Mouse (Mus musculus): ENCODE data around the gene Rpl22l1. TPM values are rescaled to one million over a fixed set of nuclear protein-coding genes. Genes with fewer than 3 reads are reported as not detected.
A peak's percentile ranks its signal among the peaks of the same experiment; 100 is the strongest.

Gene Rpl22l1
- polyA plus RNA-seq, 1 experiment: 242 TPM

DNA sequence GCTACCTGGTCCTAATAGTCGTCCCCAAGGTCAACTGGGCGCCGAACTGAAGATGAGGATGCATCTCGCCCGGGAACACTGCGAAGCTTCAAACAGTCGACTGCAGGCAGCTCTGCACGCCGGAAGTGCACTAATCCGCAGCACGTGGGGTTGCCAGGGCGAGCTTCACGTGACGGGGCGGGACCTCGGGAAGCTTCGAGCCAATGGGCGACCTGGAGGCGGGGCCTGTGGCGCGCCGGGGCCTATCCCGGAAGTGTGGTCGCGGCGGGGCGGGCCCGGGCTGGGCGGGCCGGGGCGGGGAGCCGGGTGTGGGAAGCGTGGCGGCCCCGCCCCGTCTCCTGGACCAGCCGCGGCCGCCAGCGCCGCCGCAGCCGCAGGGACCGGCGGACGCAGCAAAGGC lies 24.2 kb upstream of the Rpl22l1 start, which contains the start of gene Eif5a2:
Eif5a2 (plus strand) TSS at position 283 of the 400 bp plus-strand sequence.
- TF ChIP-seq POLR2A (IDR thresholded peaks at IDR 0.05; ENCODE audit: borderline replicate concordance, low read depth, low read length): no peak
- TF ChIP-seq CTCF (IDR thresholded peaks at IDR 0.05; ENCODE audit: low read depth, low read length): no peak
- H3K4me3 ChIP-seq (ENCODE audit: insufficient read depth, low read length): peak within 1 kb of the TSS; percentile 77
- no peak within 1 kb of the TSS for H3K27ac ChIP-seq (ENCODE audit: insufficient read depth, low read depth, low read length)
- peaks cover 6% of the 10 kb centered on the region for H3K4me1 ChIP-seq (ENCODE audit: control insufficient read depth, insufficient read depth, low read length)

DNA sequence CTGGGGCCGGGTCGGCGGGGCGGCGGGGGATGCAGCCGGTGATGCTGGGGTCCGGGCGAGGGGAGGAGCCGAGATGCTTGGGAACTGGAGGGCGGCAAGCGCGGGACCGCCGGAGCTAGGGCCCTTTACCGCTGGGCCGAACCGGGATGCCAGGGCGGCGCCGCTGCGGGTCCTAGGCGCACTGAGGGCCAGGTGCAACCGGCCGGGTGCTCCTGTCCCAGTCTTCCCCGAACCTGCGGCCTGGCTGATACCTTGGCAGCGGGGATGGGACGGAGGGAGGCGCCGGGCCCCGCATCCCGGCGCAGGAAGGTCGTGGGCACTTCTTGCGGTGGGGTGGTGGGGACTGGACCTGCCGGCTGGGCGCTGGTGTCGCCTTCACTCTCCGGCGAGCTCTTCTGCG lies 23.8 kb upstream of the Rpl22l1 start:
- TF ChIP-seq CTCF (IDR thresholded peaks at IDR 0.05; ENCODE audit: low read depth, low read length) (no peak), POLR2A (IDR thresholded peaks at IDR 0.05; ENCODE audit: borderline replicate concordance, low read depth, low read length) (no peak)
- no peak overlapping the region for H3K27ac ChIP-seq (ENCODE audit: insufficient read depth, low read depth, low read length)
- peaks cover 6% of the 10 kb centered on the region for H3K4me1 ChIP-seq (ENCODE audit: control insufficient read depth, insufficient read depth, low read length)
- peak overlapping the region; percentile 77 for H3K4me3 ChIP-seq (ENCODE audit: insufficient read depth, low read length)

DNA sequence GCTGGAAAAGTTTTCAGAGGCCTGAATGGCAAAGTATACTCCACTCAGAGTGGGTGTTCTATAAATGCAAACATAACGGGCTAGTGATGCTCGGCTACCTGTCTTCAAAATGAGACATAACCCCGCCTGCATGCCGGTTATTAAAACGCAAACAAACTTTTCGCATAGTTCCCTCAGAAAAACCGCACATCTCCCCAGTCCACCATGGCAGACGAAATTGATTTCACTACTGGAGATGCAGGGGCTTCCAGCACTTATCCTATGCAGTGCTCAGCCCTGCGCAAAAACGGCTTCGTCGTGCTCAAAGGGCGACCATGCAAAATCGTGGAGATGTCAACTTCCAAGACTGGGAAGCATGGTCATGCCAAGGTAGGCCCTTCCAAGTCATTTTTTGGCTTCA lies 23.4 kb upstream of the Rpl22l1 start:
- H3K4me1 ChIP-seq (ENCODE audit: control insufficient read depth, insufficient read depth, low read length): peaks cover 6% of the 10 kb centered on the region
- peak overlapping the region; percentile 77 for H3K4me3 ChIP-seq (ENCODE audit: insufficient read depth, low read length)
- TF ChIP-seq CTCF (IDR thresholded peaks at IDR 0.05; ENCODE audit: low read depth, low read length) (no peak), POLR2A (IDR thresholded peaks at IDR 0.05; ENCODE audit: borderline replicate concordance, low read depth, low read length) (no peak)
- H3K27ac ChIP-seq (ENCODE audit: insufficient read depth, low read depth, low read length): no peak overlapping the region

DNA sequence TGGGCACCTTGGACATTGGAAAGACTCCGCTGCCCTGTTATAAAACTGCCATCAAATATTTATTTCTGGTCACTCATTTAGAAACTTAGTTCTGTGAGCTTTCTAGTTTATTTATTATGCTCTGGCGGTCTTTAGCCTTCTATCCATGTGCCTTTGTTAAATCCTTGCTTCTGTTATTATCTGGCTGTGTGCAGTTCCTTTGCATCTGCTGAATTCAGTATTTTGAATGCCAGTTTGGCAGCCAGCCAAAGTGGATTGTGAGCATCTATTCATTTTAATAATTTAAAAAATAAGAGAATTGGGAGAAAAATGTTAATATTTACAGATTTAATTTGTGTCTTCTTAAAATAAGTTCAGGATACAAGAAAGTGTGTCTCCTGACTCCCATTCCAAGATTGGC lies 21.1 kb upstream of the Rpl22l1 start:
- peaks cover 6% of the 10 kb centered on the region for H3K4me1 ChIP-seq (ENCODE audit: control insufficient read depth, insufficient read depth, low read length)
- TF ChIP-seq CTCF (IDR thresholded peaks at IDR 0.05; ENCODE audit: low read depth, low read length) (no peak), POLR2A (IDR thresholded peaks at IDR 0.05; ENCODE audit: borderline replicate concordance, low read depth, low read length) (no peak)
- H3K27ac ChIP-seq (ENCODE audit: insufficient read depth, low read depth, low read length): no peak overlapping the region
- no peak overlapping the region for H3K4me3 ChIP-seq (ENCODE audit: insufficient read depth, low read length)

DNA sequence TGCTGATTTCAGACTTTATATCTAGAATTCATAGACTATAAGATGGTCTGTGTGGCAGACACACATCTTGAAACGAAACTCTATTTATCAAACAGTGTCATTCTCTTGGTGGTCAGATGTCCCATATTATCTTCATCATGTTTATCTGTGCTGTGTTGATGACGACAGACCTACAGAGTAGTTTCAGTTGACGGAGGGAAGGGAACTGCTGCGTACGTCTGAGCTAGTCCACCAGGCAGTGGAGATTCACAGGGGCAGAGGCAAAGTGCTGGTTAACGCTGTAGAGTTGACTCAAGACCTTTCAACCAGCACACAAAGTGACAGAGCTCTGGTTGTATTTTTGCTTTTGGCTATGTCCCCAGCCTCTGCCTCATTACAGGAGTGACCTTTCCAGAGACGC lies 10.4 kb upstream of the Rpl22l1 start:
- H3K27ac ChIP-seq (ENCODE audit: insufficient read depth, low read depth, low read length): no peak overlapping the region
- TF ChIP-seq CTCF (IDR thresholded peaks at IDR 0.05; ENCODE audit: low read depth, low read length) (no peak), POLR2A (IDR thresholded peaks at IDR 0.05; ENCODE audit: borderline replicate concordance, low read depth, low read length) (no peak)
- no peak overlapping the region for H3K4me3 ChIP-seq (ENCODE audit: insufficient read depth, low read length)
- 0 out of 2 replicates have a peak, but pooled peaks cover 2% of the 10 kb centered on the region for H3K4me1 ChIP-seq (ENCODE audit: control insufficient read depth, insufficient read depth, low read length)

DNA sequence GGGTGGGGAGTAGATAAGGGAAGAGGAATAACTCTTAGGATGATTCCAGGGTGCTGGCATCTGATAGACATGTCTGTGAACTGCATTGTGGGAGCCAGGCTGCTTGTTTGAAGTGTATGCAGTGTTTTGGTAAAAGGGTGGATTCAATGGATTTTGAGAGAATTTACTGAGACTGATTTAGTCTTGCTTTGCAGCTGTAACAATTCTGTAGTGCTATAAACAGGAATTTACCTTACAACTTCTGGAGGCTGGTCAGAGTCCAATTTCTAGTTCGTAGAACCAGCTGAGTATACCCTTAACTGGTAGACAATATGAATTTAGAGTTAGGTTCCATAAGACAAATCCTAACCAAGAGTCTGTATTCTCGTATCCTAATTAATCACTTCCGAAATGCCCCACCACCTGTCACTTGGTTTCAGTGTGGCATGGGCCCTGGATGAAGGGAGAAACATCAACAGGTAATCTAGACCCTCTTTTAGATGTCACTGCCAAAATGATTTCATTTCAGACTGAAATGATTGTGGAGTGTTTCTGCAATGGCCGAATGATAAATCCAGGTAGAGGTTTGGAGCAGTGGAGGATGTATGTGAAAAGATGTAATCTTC lies 2.9 kb downstream of the Rpl22l1 start:
- TF ChIP-seq POLR2A (IDR thresholded peaks at IDR 0.05; ENCODE audit: borderline replicate concordance, low read depth, low read length): no peak
- TF ChIP-seq CTCF (IDR thresholded peaks at IDR 0.05; ENCODE audit: low read depth, low read length): no peak
- Histone ChIP-seq H3K4me3 (ENCODE audit: insufficient read depth, low read length) (no peak overlapping the region), H3K27ac (ENCODE audit: insufficient read depth, low read depth, low read length) (no peak overlapping the region), H3K4me1 (ENCODE audit: control insufficient read depth, insufficient read depth, low read length) (0 out of 2 replicates have a peak, but pooled peaks cover 4% of the 10 kb centered on the region)

DNA sequence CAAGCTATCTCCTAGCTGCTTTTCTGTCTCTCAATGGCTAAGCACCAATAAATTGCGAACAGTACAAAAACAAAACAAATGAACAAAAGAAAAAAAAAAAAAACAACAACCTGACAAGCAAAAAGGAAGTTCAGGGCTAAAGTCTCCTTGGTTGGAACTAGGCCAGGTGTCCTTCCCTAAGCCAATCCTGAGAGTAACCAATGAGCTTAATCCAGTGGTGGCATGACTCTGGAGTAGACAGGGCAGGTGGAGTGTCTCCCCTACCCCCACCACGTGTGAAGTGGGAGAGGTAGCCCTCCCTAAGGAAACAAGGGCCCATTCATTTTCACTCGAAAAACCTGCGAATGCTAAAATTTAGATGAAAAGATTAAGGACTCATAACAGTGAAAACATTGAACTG lies 6.2 kb downstream of the Rpl22l1 start:
- TF ChIP-seq CTCF (IDR thresholded peaks at IDR 0.05; ENCODE audit: low read depth, low read length) (no peak), POLR2A (IDR thresholded peaks at IDR 0.05; ENCODE audit: borderline replicate concordance, low read depth, low read length) (no peak)
- Histone ChIP-seq H3K4me1 (ENCODE audit: control insufficient read depth, insufficient read depth, low read length) (no peaks in the 10 kb centered on the region), H3K4me3 (ENCODE audit: insufficient read depth, low read length) (no peak overlapping the region), H3K27ac (ENCODE audit: insufficient read depth, low read depth, low read length) (no peak overlapping the region)

DNA sequence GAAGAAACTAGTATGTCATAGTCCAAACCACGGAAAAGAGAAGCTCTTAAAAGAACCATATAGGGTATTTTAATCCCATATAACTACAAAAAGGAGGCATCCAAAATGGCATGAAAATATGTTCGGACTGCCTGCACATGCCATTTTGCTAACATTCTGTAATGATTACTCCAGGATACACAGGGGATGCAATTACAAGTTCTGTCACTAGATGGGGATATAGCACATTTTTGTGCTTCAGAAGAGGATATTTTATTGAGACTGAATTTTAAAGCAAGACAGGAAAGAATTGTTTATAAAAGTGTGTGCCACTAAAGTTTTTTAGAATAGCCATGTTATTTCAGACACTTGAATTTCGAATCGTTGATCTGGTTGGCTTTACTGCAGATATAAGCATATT lies 9.1 kb downstream of the Rpl22l1 start:
- Histone ChIP-seq H3K27ac (ENCODE audit: insufficient read depth, low read depth, low read length) (no peak overlapping the region), H3K4me3 (ENCODE audit: insufficient read depth, low read length) (no peak overlapping the region), H3K4me1 (ENCODE audit: control insufficient read depth, insufficient read depth, low read length) (no peaks in the 10 kb centered on the region)
- no peak for TF ChIP-seq CTCF (IDR thresholded peaks at IDR 0.05; ENCODE audit: low read depth, low read length)
- no peak for TF ChIP-seq POLR2A (IDR thresholded peaks at IDR 0.05; ENCODE audit: borderline replicate concordance, low read depth, low read length)

DNA sequence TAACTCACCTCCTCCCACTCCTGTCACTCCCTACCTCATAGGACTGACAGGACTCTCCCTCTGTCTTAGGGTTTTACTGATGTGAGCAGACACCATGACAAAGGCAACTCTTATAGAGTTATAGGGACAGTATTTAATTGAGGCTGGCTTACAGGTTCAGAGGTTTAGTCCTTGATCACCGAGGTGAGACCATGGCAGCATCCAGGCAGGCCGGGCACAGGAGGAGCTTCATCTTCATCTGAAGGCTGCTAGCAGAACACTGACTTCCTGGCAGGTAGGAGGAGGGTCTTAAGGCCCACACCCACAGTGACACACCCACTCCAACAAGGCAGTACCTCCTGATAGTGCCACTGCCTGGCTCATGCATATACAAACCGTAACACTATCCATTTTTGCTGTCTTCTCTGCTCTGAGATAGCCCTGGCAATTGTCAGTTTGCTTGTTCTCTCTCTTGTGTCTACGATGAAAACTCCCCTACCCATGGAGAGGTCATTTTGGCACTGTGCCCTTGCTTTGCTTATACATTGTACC lies 10.8 kb downstream of the Rpl22l1 start:
- Histone ChIP-seq H3K4me1 (ENCODE audit: control insufficient read depth, insufficient read depth, low read length) (no peaks in the 10 kb centered on the region), H3K4me3 (ENCODE audit: insufficient read depth, low read length) (no peak overlapping the region), H3K27ac (ENCODE audit: insufficient read depth, low read depth, low read length) (no peak overlapping the region)
- TF ChIP-seq CTCF (IDR thresholded peaks at IDR 0.05; ENCODE audit: low read depth, low read length) (no peak), POLR2A (IDR thresholded peaks at IDR 0.05; ENCODE audit: borderline replicate concordance, low read depth, low read length) (no peak)

DNA sequence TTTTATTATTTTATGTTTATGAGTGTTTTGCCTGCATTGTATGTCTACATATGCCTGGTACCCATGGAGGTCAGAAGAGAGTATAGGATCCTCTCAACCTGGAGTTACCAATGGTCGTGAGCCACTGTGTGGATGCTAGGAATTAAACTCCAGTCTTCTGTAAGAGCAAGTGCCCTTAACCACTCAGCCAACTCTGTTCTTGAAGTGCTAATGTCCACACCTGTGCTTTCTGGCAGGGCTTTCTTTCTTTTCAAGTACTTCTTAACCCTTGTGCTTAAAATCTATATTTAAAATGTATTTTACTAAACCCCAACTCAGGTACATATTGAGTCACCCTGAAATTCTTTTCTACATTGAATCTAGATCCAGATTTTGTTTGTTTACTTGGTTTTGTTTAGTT lies 21.0 kb downstream of the Rpl22l1 start:
- Histone ChIP-seq H3K27ac (ENCODE audit: insufficient read depth, low read depth, low read length) (no peak overlapping the region), H3K4me1 (ENCODE audit: control insufficient read depth, insufficient read depth, low read length) (no peaks in the 10 kb centered on the region), H3K4me3 (ENCODE audit: insufficient read depth, low read length) (no peak overlapping the region)
- TF ChIP-seq POLR2A (IDR thresholded peaks at IDR 0.05; ENCODE audit: borderline replicate concordance, low read depth, low read length): no peak
- no peak for TF ChIP-seq CTCF (IDR thresholded peaks at IDR 0.05; ENCODE audit: low read depth, low read length)
